Mouse (Mus musculus) kidney, embryonic 15.5 days (tissue): Measurements from ENCODE around the gene Msantd2. TPM values are rescaled to one million over a fixed set of nuclear protein-coding genes. Genes with fewer than 3 reads are reported as not detected.
A peak's percentile ranks its signal among the peaks of the same experiment; 100 is the strongest.

Source experiments
- ATAC-seq: fragments of 200-750 bp; cut with Nextera tagmentation; replicated peaks from 2 replicates; pipeline ENCODE4 v1.8.0; 2017; ENCODE audit warnings: moderate TSS enrichment; ENCODE audit not compliant: low FRiP score
- H3K27ac ChIP-seq: fragments of 300-500 bp; sonication (generic); 2 replicates; pipeline ENCODE4 v1.5.1; 2015; ENCODE audit warnings: mild to moderate bottlenecking, inconsistent platforms
- H3K27me3 ChIP-seq: fragments of 300-500 bp; sonication (generic); 2 replicates; pipeline ENCODE4 v1.6.1; 2015; ENCODE audit warnings: inconsistent platforms
- H3K36me3 ChIP-seq: fragments of 300-500 bp; sonication (generic); 2 replicates; pipeline ENCODE4 v1.6.1; 2015; ENCODE audit warnings: inconsistent platforms
- H3K4me1 ChIP-seq: fragments of 300-500 bp; sonication (generic); 2 replicates; pipeline ENCODE4 v1.6.1; 2015; ENCODE audit warnings: inconsistent platforms
- H3K4me2 ChIP-seq: fragments of 300-500 bp; sonication (generic); 2 replicates; pipeline ENCODE4 v1.6.1; 2015; ENCODE audit warnings: moderate library complexity, mild to moderate bottlenecking, inconsistent platforms
- H3K4me3 ChIP-seq: fragments of 300-500 bp; sonication (generic); replicated peaks from 2 replicates; pipeline ENCODE4 v1.5.1; 2015; ENCODE audit warnings: mild to moderate bottlenecking, inconsistent platforms
- H3K9ac ChIP-seq: fragments of 300-500 bp; sonication (generic); 2 replicates; pipeline ENCODE4 v1.6.1; 2015; ENCODE audit warnings: mild to moderate bottlenecking, inconsistent platforms
- H3K9me3 ChIP-seq: fragments of 300-500 bp; sonication (generic); replicated peaks from 2 replicates; pipeline ENCODE4 v1.6.1; 2016; ENCODE audit warnings: inconsistent platforms
- WGBS: fragments of 180-500 bp; shearing (Covaris S2); methylation state at CpG from one replicate; pipeline ENCODE4 v1.1.7; 2015; ENCODE audit warnings: mixed read lengths; 5-methylcytosine and 5-hydroxymethylcytosine counted together
- polyA plus RNA-seq: library from polyadenylated mRNA; unstranded; fragments of >200 nt; fragmentation: Nextera tagmentation; extraction: Ambion mirVana; gene quantifications from 2 replicates; pipeline ENCODE4 v1.2.1, GENCODE M21; 2015

The Msantd2 gene
- polyA plus RNA-seq, 1 experiment from 2014 or later: 23.9 TPM

- Histone ChIP-seq H3K9ac (peak overlapping the region; percentile 41), H3K27me3 (peaks cover 73% of the 10 kb centered on the region), H3K27ac (peak overlapping the region; percentile 82), H3K4me1 (peaks cover 39% of the 10 kb centered on the region), H3K9me3 (no peaks in the 10 kb centered on the region), H3K36me3 (0 out of 2 replicates have a peak, but pooled peaks cover 4% of the 10 kb centered on the region), H3K4me3 (peak overlapping the region; percentile 44), H3K4me2 (peak overlapping the region; percentile 73)
- WGBS: 2% methylated on average over 31 of the region's 31 CpGs
- peak; percentile 87 for ATAC-seq
Observed at GRCm38 (mm10) chr9:37530888-37531705, 42.0 kb downstream of the Msantd2 start.

GRCm38 (mm10) chr9:37536851-37537250 lies 47.7 kb downstream of the Msantd2 start:
- Histone ChIP-seq H3K27ac (no peak overlapping the region), H3K9me3 (no peaks in the 10 kb centered on the region), H3K4me1 (peaks cover 13% of the 10 kb centered on the region), H3K4me3 (no peak overlapping the region), H3K4me2 (no peak overlapping the region), H3K9ac (no peak overlapping the region), H3K36me3 (no peaks in the 10 kb centered on the region), H3K27me3 (peaks cover 23% of the 10 kb centered on the region)
- WGBS: 81% methylated on average over 4 of the region's 4 CpGs
- ATAC-seq: no peak

GRCm38 (mm10) chr9:37537658-37538250 lies 48.6 kb downstream of the Msantd2 start:
- peak; percentile 23; the same call in 1 of the 2 replicates for ATAC-seq
- Histone ChIP-seq H3K9me3 (no peaks in the 10 kb centered on the region), H3K27ac (peak overlapping the region; percentile 62; the same call in 1 of the 2 replicates), H3K4me3 (no peak overlapping the region), H3K36me3 (no peaks in the 10 kb centered on the region), H3K4me2 (no peak overlapping the region), H3K27me3 (peaks cover 17% of the 10 kb centered on the region), H3K4me1 (peaks cover 13% of the 10 kb centered on the region; the same call in 1 of the 2 replicates), H3K9ac (no peak overlapping the region)
- 59% methylated on average over 5 of the region's 5 CpGs for WGBS

GRCm38 (mm10) chr9:37539170-37540025 lies 50.3 kb downstream of the Msantd2 start, which contains the start of gene Vsig2:
Gene Vsig2 (plus strand): TSS chr9:37539255.
- Histone ChIP-seq H3K36me3 (no peaks in the 10 kb centered on the region), H3K27ac (no peak within 1 kb of the TSS), H3K9ac (no peak within 1 kb of the TSS), H3K4me2 (no peak within 1 kb of the TSS), H3K4me1 (peaks cover 20% of the 10 kb centered on the region), H3K4me3 (no peak within 1 kb of the TSS), H3K27me3 (peaks cover 22% of the 10 kb centered on the region), H3K9me3 (no peaks in the 10 kb centered on the region)
- WGBS: 54% methylated on average over 23 of the region's 23 CpGs
- no peak; the same call in 1 of the 2 replicates for ATAC-seq

- H3K4me1 ChIP-seq: peaks cover 28% of the 10 kb centered on the region
- no peaks in the 10 kb centered on the region for H3K9me3 ChIP-seq
- no peak overlapping the region for H3K4me3 ChIP-seq
- no peak overlapping the region for H3K27ac ChIP-seq
- H3K36me3 ChIP-seq: no peaks in the 10 kb centered on the region
- no peak for ATAC-seq
- no peak overlapping the region for H3K4me2 ChIP-seq
- H3K9ac ChIP-seq: no peak overlapping the region
- WGBS: 89% methylated on average over 4 of the region's 4 CpGs
- peaks cover 25% of the 10 kb centered on the region for H3K27me3 ChIP-seq
Observed at GRCm38 (mm10) chr9:37540226-37540625, 51.1 kb downstream of the Msantd2 start.

- Histone ChIP-seq H3K4me2 (no peak overlapping the region), H3K9me3 (no peaks in the 10 kb centered on the region), H3K9ac (no peak overlapping the region), H3K27me3 (peaks cover 32% of the 10 kb centered on the region), H3K36me3 (no peaks in the 10 kb centered on the region), H3K27ac (peak overlapping the region; percentile 41; the same call in 1 of the 2 replicates), H3K4me1 (peaks cover 35% of the 10 kb centered on the region), H3K4me3 (no peak overlapping the region)
- WGBS: 88% methylated on average over 6 of the region's 6 CpGs
- no peak for ATAC-seq
Observed at GRCm38 (mm10) chr9:37540701-37541575, 51.8 kb downstream of the Msantd2 start.

GRCm38 (mm10) chr9:37541851-37542642 lies 52.9 kb downstream of the Msantd2 start:
- Histone ChIP-seq H3K4me2 (no peak overlapping the region), H3K9me3 (no peaks in the 10 kb centered on the region), H3K9ac (no peak overlapping the region), H3K27ac (peak overlapping the region; percentile 41), H3K4me1 (peaks cover 36% of the 10 kb centered on the region), H3K4me3 (no peak overlapping the region), H3K27me3 (peaks cover 43% of the 10 kb centered on the region), H3K36me3 (no peaks in the 10 kb centered on the region)
- 64% methylated on average over 7 of the region's 7 CpGs for WGBS
- no peak for ATAC-seq

- no peaks in the 10 kb centered on the region for H3K36me3 ChIP-seq
- no peaks in the 10 kb centered on the region for H3K9me3 ChIP-seq
- H3K27ac ChIP-seq: no peak overlapping the region
- no peak overlapping the region for H3K9ac ChIP-seq
- peaks cover 31% of the 10 kb centered on the region for H3K4me1 ChIP-seq
- peaks cover 56% of the 10 kb centered on the region for H3K27me3 ChIP-seq
- peak overlapping the region; percentile 44 for H3K4me3 ChIP-seq
- H3K4me2 ChIP-seq: peak overlapping the region; percentile 75
- WGBS: 29% methylated on average over 12 of the region's 12 CpGs
- ATAC-seq: peak; percentile 1; the same call in 1 of the 2 replicates
Observed at GRCm38 (mm10) chr9:37543869-37544440, 54.8 kb downstream of the Msantd2 start.

- 2% methylated on average over 29 of the region's 29 CpGs for WGBS
- 0 out of 2 replicates have a peak overlapping the region, but pooled peaks have one; percentile 8 for H3K9ac ChIP-seq
Observed at GRCm38 (mm10) chr9:37544447-37545165, 55.5 kb downstream of the Msantd2 start.

More at GRCm38 (mm10) chr9:37544447-37545165, 55.5 kb downstream of the Msantd2 start:
- Histone ChIP-seq H3K36me3 (no peaks in the 10 kb centered on the region), H3K9me3 (no peaks in the 10 kb centered on the region), H3K4me3 (peak overlapping the region; percentile 44), H3K27ac (no peak overlapping the region), H3K27me3 (peaks cover 60% of the 10 kb centered on the region), H3K4me2 (peak overlapping the region; percentile 75), H3K4me1 (peaks cover 24% of the 10 kb centered on the region)
- ATAC-seq: peak; percentile 76
